Mouse (Mus musculus) embryonic fibroblast, embryonic 13.5 days (primary cell): ENCODE results near the gene Slc35g2.

Experiments
- CTCF ChIP-seq: IDR thresholded peaks from 2 replicates; pipeline ENCODE4 v1.5.1; 2011; ENCODE audit warnings: mild to moderate bottlenecking, control low read depth, low read length, moderate library complexity, borderline replicate concordance; ENCODE audit not compliant: insufficient read depth
- POLR2A ChIP-seq: IDR thresholded peaks from 2 replicates; pipeline ENCODE4 v1.6.1; 2011; ENCODE audit warnings: low read depth, mild to moderate bottlenecking, control low read depth, low read length, moderate library complexity

GRCm38 (mm10) chr9:100605985-100606554 lies 35.2 kb upstream of the Slc35g2 start:
- TF ChIP-seq CTCF (no peak), POLR2A (no peak)
